Mouse (Mus musculus): ENCODE data around the gene Clk4. TPM values are rescaled to one million over a fixed set of nuclear protein-coding genes. Genes with fewer than 3 reads are reported as not detected.

Gene Clk4
- total and polyA plus RNA-seq, 2 experiments from 2014 or later, result 105 to 116 TPM

DNA sequence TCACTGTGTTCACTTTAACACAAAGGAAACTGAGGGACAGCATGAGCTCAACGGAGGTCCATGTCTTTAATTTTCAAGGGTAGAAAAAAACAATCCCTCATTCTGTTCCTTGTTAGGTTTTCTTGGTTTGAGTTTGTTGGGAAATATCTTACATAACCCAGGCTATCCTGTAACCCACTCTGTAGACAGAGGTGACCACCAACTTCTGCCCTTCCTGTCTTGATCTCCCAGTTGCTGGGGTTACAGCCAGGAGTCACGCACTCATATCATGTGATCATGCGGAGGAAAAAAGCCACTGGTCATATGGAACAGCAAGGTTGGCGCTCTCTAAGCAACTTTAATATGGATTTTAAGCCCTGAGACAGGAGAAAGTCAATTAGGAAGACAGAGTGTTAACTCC, 4.5 kb upstream of the Clk4 start:
- H3K9ac ChIP-seq, result no peak overlapping the region
- no peak for ATAC-seq
- no peak overlapping the region for H3K4me3 ChIP-seq (ENCODE audit: low read depth, low read length)
- no peaks in the 10 kb centered on the region for H3K4me1 ChIP-seq (ENCODE audit: insufficient read depth)
- H3K36me3 ChIP-seq (ENCODE audit: insufficient read depth), result no peaks in the 10 kb centered on the region
- DNase-seq, result no peak
- TF ChIP-seq CTCF (IDR thresholded peaks at IDR 0.05; ENCODE audit: low read depth), result no peak
- no peaks in the 10 kb centered on the region for H3K9me3 ChIP-seq (ENCODE audit: low read length)
- no peak overlapping the region for H3K4me2 ChIP-seq (ENCODE audit: low read depth)
- WGBS, result 91% methylated on average over 4 of the region's 4 CpGs
- H3K27ac ChIP-seq (ENCODE audit: low read depth, low read length), result no peak overlapping the region
- H3K27me3 ChIP-seq (ENCODE audit: insufficient read depth, low read length), result no peaks in the 10 kb centered on the region

DNA sequence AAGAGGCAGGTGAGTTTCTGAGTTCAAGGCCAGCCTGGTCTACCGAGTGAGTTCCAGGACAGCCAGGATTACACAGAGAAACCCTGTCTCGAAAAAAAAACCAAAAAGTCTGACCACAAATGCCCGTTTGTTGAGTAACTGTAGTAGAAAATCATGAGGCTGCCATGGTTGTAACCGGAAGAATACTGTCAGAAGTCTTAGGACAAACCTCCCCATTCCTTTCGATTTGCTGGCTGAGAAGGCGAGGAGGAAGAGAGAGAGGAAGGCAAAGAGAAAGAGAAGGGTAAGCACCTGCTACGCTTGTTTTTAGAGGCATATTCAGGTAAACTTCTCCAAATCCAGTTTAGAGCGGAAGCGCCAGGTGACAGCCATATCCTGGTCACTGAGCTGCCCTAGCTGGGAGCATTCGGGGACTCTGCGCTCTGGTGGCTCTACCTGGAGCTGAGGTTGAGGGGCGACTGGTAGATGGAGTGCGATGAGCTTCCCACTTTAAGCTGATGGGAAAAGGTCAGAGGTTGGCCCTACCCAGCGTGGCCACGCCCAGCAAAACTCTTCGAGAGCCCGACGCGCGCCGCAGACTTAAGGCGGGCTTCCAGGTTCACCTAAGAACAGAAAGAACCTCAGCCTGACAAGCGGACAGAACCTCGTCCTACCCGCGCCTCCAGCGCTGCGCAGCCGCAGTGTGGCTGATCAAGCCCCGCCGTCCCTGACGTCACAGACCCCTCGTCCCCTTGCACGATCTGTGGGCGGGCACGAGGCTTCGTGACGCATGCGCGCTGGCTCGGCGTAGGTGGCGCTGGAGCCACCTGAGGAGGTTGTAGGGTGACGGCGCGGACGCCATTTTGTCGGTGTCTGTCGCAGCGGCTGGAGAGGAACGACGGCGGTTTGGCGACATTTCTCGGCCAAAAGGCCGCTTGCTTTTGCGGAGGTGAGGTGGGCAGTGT, 1.1 kb downstream of the Clk4 start, which contains the start of gene BC049762:
BC049762 (minus strand) TSS at position 705 of the 944 bp plus-strand sequence.
- peak within 1 kb of the TSS; percentile 98 for H3K27ac ChIP-seq (ENCODE audit: low read depth, low read length)
- ATAC-seq (peak; percentile 100), DNase-seq (peak; percentile 100)
- peak within 1 kb of the TSS; percentile 98 for H3K9ac ChIP-seq
- 10% methylated on average over 57 of the region's 57 CpGs for WGBS
- H3K36me3 ChIP-seq (ENCODE audit: insufficient read depth), result 0 out of 2 replicates have a peak, but pooled peaks cover 5% of the 10 kb centered on the region
- no peaks in the 10 kb centered on the region for H3K9me3 ChIP-seq (ENCODE audit: low read length)
- peaks cover 15% of the 10 kb centered on the region for H3K4me1 ChIP-seq (ENCODE audit: insufficient read depth)
- H3K4me3 ChIP-seq (ENCODE audit: low read depth, low read length), result peak within 1 kb of the TSS; percentile 91
- H3K4me2 ChIP-seq (ENCODE audit: low read depth), result peak within 1 kb of the TSS; percentile 93
- TF ChIP-seq CTCF (IDR thresholded peaks at IDR 0.05; ENCODE audit: low read depth), result peak; percentile 69
- H3K27me3 ChIP-seq (ENCODE audit: insufficient read depth, low read length), result no peaks in the 10 kb centered on the region

- DNase-seq (peak; percentile 66), ATAC-seq (peak; percentile 58)
- Histone ChIP-seq H3K4me2 (ENCODE audit: low read depth) (peak overlapping the region; percentile 93), H3K9ac (peak overlapping the region; percentile 98), H3K36me3 (ENCODE audit: insufficient read depth) (0 out of 2 replicates have a peak, but pooled peaks cover 5% of the 10 kb centered on the region), H3K4me3 (ENCODE audit: low read depth, low read length) (peak overlapping the region; percentile 91), H3K27ac (ENCODE audit: low read depth, low read length) (peak overlapping the region; percentile 98), H3K4me1 (ENCODE audit: insufficient read depth) (peaks cover 15% of the 10 kb centered on the region), H3K9me3 (ENCODE audit: low read length) (no peaks in the 10 kb centered on the region), H3K27me3 (ENCODE audit: insufficient read depth, low read length) (no peaks in the 10 kb centered on the region)
- WGBS, result under 1% methylated on average over 47 of the region's 50 CpGs
- TF ChIP-seq CTCF (IDR thresholded peaks at IDR 0.05; ENCODE audit: low read depth), result no peak
These were observed 1.8 kb downstream of the Clk4 start for GRCm38 (mm10) chr11:51263286-51263831.

- Histone ChIP-seq H3K9me3 (ENCODE audit: low read length) (no peaks in the 10 kb centered on the region), H3K4me1 (ENCODE audit: insufficient read depth) (peaks cover 15% of the 10 kb centered on the region), H3K27me3 (ENCODE audit: insufficient read depth, low read length) (no peaks in the 10 kb centered on the region), H3K9ac (peak overlapping the region; percentile 98; the same call in 1 of the 2 replicates), H3K4me2 (ENCODE audit: low read depth) (peak overlapping the region; percentile 93), H3K27ac (ENCODE audit: low read depth, low read length) (no peak overlapping the region), H3K4me3 (ENCODE audit: low read depth, low read length) (peak overlapping the region; percentile 91), H3K36me3 (ENCODE audit: insufficient read depth) (0 out of 2 replicates have a peak, but pooled peaks cover 5% of the 10 kb centered on the region)
- ATAC-seq, result no peak
- DNase-seq, result no peak
- TF ChIP-seq CTCF (IDR thresholded peaks at IDR 0.05; ENCODE audit: low read depth), result no peak
- WGBS, result 22% methylated on average over 6 of the region's 6 CpGs
These were observed 2.8 kb downstream of the Clk4 start for GRCm38 (mm10) chr11:51264352-51264751.

GRCm38 (mm10) chr11:51265326-51265725, 3.8 kb downstream of the Clk4 start:
- TF ChIP-seq CTCF (IDR thresholded peaks at IDR 0.05; ENCODE audit: low read depth), result peak; percentile 66
- Histone ChIP-seq H3K9ac (no peak overlapping the region), H3K27me3 (ENCODE audit: insufficient read depth, low read length) (no peaks in the 10 kb centered on the region), H3K4me2 (ENCODE audit: low read depth) (peak overlapping the region; percentile 93; the same call in 1 of the 2 replicates), H3K4me1 (ENCODE audit: insufficient read depth) (peaks cover 15% of the 10 kb centered on the region), H3K4me3 (ENCODE audit: low read depth, low read length) (no peak overlapping the region; the same call in 1 of the 2 replicates), H3K27ac (ENCODE audit: low read depth, low read length) (no peak overlapping the region), H3K9me3 (ENCODE audit: low read length) (no peaks in the 10 kb centered on the region), H3K36me3 (ENCODE audit: insufficient read depth) (peaks cover 8% of the 10 kb centered on the region)
- no peak for ATAC-seq
- DNase-seq, result peak; percentile 41
- WGBS, result 40% methylated on average over 3 of the region's 3 CpGs

GRCm38 (mm10) chr11:51274418-51274817, 12.9 kb downstream of the Clk4 start:
- 74% methylated on average over 1 of the region's 1 CpGs for WGBS
- H3K27me3 ChIP-seq (ENCODE audit: insufficient read depth, low read length), result no peaks in the 10 kb centered on the region
- H3K4me3 ChIP-seq (ENCODE audit: low read depth, low read length), result no peak overlapping the region
- ATAC-seq (no peak), DNase-seq (no peak)
- no peak overlapping the region for H3K9ac ChIP-seq
- no peaks in the 10 kb centered on the region for H3K4me1 ChIP-seq (ENCODE audit: insufficient read depth)
- H3K27ac ChIP-seq (ENCODE audit: low read depth, low read length), result no peak overlapping the region
- no peaks in the 10 kb centered on the region for H3K9me3 ChIP-seq (ENCODE audit: low read length)
- no peak for TF ChIP-seq CTCF (IDR thresholded peaks at IDR 0.05; ENCODE audit: low read depth)
- H3K4me2 ChIP-seq (ENCODE audit: low read depth), result no peak overlapping the region
- H3K36me3 ChIP-seq (ENCODE audit: insufficient read depth), result peaks cover 62% of the 10 kb centered on the region
